Mouse (Mus musculus): ENCODE results near the gene Nexmif.
A peak's percentile ranks its signal among the peaks of the same experiment; 100 is the strongest.
"Not testable (repeated sequence)": the region's sequence is repeated elsewhere in the genome, so short reads cannot be mapped to it uniquely, and the experiment has no call there.

Nexmif gene

GRCm38 (mm10) chrX:104200736-104201591, at the start of gene Nexmif:
Nexmif (minus strand) TSS chrX:104201185.
- peak; percentile 52 for DNase-seq (ENCODE audit: low spot score)

GRCm38 (mm10) chrX:104208701-104209100, 7.7 kb upstream of the Nexmif start:
- DNase-seq (ENCODE audit: low spot score): no peak

- no peak for DNase-seq (ENCODE audit: low spot score)
These were observed 681 bp upstream of the Nexmif start for GRCm38 (mm10) chrX:104201592-104202139.

GRCm38 (mm10) chrX:104200388-104200735, 623 bp downstream of the Nexmif start:
- DNase-seq (ENCODE audit: low spot score): no peak

- peak; percentile 26 for DNase-seq (ENCODE audit: low spot score)
These were observed 1.2 kb downstream of the Nexmif start for GRCm38 (mm10) chrX:104199611-104200387.

GRCm38 (mm10) chrX:104199070-104199469, 1.9 kb downstream of the Nexmif start:
- no peak for DNase-seq (ENCODE audit: low spot score)

- DNase-seq (ENCODE audit: low spot score): no peak
These were observed 4.4 kb downstream of the Nexmif start for GRCm38 (mm10) chrX:104196561-104196960.

GRCm38 (mm10) chrX:104179257-104179656, 21.7 kb downstream of the Nexmif start:
- no peak for DNase-seq (ENCODE audit: low spot score)

GRCm38 (mm10) chrX:104150072-104150471, 50.9 kb downstream of the Nexmif start:
- DNase-seq (ENCODE audit: low spot score): no peak

GRCm38 (mm10) chrX:104115266-104115665, 85.7 kb downstream of the Nexmif start:
- DNase-seq (ENCODE audit: low spot score): not testable (repeated sequence)

- DNase-seq (ENCODE audit: low spot score): no peak
These were observed 86.4 kb downstream of the Nexmif start for GRCm38 (mm10) chrX:104114596-104114995.

- no peak for DNase-seq (ENCODE audit: low spot score)
These were observed 146.1 kb downstream of the Nexmif start for GRCm38 (mm10) chrX:104054848-104055247.

- peak; percentile 82 for DNase-seq (ENCODE audit: low spot score)
These were observed 160.7 kb downstream of the Nexmif start for GRCm38 (mm10) chrX:104040276-104040675.

- DNase-seq (ENCODE audit: low spot score): no peak
These were observed 167.1 kb downstream of the Nexmif start for GRCm38 (mm10) chrX:104033843-104034242.

- DNase-seq (ENCODE audit: low spot score): no peak
These were observed 168.2 kb downstream of the Nexmif start for GRCm38 (mm10) chrX:104032756-104033155.
